Mouse (Mus musculus) right cerebral cortex, postnatal 10 days (tissue): ENCODE results near the gene Timm9.

ENCODE experiments used
- DNase-seq, 2 experiments: peaks; one replicate each; pipeline ENCODE4 v3.0.0; 2021; ENCODE audit warnings: low spot score in 2 of 2

Gene Timm9

DNA sequence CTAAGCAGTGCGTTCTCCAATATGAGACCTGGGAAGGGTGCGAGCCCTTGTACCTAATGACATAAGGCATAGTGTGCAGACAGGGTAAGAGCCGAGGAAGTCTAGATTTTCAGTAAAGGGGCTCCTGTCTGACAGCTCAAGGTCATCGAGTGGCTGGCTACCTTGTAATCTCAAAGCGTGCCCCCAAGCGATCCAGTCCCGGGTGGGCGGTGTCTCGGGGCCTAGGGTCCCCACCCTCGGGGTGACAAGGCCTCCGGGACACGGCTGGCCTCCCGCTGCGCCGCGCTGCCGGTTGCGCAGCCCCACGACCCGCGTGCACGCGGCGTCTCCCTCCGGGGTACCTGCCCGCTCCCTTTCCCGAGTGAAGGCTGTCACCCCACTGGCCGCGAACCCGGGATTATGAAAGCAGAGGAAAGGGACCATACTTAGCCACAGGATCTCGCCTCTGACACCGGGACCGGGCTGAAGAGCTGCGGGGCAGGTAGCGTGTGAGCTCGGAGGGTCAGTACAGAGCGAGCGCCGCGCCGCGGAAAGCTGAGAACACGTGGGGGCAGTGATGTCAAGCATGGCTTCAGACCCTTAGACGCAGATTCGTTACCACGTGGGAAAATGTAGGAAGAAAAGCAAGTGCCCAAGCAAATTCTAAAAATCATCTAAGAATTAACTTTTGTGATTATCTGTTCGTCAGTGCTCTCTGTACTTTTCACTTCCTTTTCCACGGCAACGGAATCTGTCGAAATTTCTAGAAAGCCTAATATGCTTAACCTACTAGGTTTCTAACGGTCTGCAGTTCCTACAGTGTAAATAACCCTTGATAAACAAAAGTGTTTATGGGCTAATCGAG is at the start of gene Timm9, which contains the start of gene 2700049A03Rik:
Timm9 (minus strand) TSS at position 555 of the 844 bp plus-strand sequence.
2700049A03Rik (plus strand) TSS at position 719 of the 844 bp plus-strand sequence.
- peak; percentile 82 to 84 for DNase-seq

DNA sequence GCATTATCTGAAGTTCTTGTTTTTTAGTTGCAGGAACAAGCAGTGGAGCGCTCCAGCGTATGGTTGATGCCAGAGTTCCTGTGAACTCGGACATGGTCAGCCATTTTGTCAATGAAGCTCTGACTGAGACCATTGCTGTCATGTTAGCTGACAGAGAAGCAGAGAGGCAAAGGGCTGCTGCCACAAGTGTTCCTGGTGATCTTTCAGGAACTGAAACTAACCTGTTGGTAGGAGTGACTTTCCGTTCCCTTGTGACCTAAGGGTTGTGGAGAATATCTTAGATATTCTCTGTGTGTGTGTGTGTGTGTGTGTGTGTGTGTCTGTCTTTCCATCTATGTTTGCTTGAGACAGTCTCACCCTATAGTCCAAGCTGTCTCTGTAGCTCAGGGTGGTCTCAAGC is 47.9 kb upstream of the Timm9 start:
- DNase-seq = no peak

DNA sequence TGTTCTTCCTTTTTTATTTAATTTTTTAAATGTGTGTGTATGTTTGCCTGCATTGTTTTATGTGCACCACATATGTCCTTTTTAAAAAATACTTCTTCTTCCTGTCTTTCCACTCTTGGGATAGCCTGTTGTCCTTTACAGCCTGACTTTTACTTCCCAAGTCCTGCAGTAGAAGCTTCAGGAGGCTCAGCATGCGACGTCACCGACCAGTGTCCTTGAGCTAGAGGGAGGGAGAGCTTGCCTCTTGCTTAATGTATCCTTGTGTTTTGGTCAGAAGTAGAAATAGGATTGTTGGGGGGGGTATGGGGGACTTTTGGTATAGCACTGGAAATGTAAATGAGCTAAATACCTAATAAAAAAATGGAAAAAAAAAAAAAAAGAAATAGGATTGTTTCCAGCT is 47.3 kb upstream of the Timm9 start:
- DNase-seq = no peak

DNA sequence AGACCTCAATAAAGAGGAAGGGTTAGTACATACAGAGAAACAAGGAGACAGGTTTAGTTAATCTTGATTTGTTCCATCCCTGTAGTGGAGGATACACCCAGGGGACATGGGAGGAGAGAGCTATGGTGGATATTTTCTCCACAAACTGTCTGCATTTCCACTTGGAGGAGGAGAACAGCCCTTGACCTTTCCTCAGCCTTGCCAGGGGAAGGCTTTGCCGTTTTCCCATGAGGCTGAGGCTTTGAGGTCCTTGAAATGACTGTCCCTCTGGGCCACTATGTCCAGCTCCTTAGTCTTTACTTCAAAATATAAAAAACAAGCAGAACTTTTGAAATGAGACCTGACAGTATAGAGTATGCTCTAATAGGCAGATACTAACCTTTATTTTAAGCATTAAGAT is 33.4 kb upstream of the Timm9 start:
- no peak for DNase-seq

DNA sequence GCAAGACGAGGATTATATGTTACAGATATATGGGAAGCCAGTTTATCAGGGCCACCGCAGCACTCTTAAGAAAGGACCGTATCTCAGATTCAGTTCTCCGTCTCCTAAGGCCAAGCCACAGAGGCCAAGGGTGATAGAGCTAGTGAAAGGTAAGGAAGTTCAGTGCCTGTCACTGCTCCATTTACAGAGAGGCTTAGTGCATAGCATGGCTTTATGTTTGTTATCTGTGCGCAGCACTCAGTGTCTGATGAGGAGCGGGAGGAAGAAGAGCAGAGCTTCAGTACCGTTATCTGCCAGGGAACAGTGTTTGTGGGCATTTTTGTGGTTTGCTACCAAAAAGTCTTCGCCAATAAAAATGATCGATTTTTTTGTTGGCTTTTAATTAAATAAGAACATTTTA is 27.9 kb upstream of the Timm9 start:
- no peak for DNase-seq

DNA sequence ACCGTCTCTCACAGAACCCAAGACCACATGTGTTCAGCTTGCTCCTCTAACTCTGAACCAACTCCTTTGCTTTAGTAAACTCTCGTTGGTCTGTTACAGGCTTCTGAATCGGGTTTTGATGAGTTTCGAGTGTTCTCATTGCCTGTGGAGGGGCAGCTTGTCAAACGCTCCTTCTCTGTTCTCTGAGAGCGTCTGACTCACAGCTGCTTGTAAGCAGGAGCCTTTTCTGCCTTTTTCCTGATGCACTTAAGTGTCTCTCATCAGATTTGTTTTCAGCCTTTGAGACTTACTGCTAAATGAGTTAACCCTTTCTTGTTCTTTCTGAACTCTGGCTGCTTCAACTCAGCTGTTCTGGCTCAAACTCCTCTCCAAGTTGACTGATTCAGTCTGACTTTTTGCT is 21.5 kb upstream of the Timm9 start:
- no peak for DNase-seq

DNA sequence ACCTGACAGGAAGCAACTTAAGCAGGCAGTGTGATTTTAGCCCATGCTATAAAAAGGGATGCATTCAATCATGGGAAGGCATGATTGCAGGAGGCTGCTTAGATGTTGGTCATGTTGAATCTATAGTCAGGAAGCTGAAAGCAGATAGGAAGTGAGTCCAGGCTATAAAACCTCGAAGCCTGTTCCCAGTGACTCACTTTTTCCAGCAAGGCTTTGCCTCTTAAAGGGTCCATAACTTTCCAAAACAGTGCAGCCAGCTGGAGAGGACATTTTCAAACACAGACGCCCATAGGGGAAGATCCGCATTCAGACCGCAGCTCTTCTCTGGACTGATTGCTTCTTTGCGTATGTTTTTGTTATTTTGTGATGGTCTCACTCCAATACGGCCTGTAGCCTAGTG is 18.5 kb upstream of the Timm9 start:
- no peak for DNase-seq

DNA sequence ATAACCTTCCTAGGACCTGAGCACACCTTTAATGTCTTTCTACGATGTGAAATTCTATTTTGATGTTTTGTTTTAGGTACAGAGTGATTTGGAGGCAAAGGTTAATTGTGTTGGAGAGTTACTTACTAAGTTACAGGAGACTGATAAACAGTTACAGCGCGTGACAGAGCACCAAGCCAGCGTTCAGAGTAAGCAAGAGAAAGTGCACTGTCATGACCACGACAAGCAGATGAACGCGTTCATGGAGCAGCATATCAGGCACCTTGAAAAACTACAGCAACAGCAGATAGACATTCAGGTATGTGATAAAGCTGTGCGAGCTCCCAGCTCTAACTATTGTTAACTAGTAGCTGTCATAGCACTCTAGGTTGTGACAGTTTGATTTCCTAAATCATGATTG is 13.7 kb upstream of the Timm9 start:
- no peak for DNase-seq

DNA sequence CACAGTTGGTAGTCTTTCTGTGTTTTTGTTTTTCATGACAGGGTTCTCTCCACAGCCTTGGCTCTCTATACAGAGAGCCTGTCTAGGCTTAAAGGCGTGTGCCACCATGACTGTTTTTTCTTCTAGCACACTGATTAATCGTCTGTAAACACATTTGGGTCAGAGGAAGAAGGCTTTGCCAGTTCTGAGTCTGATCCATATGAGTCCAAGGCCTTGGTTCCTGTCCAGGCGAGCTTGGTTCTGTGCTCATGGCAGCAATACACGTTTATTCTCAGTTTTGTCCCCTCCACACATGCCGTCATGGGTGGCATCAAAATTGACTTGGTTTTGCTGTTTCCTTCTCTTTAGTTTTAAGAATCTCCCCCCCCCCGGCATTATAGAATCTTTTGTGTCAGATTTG is 13.0 kb upstream of the Timm9 start:
- no peak for DNase-seq

DNA sequence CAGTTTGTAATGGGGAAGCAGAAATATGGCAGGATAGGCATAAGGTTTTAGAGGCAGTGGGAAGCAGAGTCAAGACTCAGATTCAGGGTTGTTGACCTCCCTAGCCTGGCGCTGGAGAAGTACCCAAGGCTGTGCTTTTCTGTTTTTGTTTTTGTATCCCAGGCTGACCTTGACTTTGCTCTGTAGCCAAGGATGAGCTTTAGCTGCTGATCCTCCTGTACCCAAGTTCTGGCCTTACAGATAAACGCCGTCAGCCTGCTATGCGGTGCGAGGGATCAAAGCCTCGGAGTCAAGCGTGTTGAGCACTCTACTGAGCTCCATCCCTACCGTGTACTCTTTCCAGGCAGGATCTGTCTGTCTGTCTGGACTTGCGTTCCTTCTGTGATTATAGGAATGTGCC is 12.3 kb upstream of the Timm9 start:
- DNase-seq = no peak

DNA sequence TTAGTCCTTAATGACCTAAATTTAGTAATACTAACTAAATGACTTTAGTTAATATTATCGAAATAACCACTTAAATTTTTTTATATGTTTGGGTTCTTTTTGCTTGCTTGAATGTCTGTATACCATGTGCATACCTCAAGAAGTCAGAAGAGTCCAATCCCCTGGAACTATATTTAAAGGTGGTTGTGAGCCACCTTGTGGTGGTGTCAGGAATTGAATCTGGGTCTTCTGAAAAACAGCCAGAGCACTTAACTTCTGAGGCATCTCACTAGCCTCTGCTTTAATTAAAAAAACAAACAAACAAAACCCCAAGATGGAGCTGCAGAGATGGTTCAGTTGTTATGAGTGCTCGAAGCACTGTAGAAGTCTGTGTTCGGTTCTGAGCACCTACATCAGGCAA is 11.2 kb upstream of the Timm9 start:
- peak in 1 of 2 experiments; percentile 53 for DNase-seq

DNA sequence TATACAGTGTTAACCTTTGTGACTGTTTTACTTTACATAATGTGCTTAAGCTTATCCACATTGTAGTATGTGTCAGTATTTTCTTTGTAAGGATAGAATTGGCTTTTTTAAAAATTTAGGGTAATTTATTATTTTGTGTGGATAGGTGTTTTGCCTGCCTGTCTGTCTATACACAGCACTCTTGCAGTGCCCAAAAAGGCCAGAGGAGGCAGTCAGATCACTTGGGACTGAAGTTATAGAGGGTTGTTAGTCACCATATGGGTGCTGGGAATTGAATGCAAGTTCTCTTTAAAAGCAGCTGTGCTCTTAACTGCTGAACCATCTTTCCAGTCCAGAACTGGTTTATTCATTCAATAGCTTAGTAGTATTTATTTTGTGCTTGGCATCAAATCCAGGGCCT is 4.7 kb upstream of the Timm9 start:
- no peak for DNase-seq

DNA sequence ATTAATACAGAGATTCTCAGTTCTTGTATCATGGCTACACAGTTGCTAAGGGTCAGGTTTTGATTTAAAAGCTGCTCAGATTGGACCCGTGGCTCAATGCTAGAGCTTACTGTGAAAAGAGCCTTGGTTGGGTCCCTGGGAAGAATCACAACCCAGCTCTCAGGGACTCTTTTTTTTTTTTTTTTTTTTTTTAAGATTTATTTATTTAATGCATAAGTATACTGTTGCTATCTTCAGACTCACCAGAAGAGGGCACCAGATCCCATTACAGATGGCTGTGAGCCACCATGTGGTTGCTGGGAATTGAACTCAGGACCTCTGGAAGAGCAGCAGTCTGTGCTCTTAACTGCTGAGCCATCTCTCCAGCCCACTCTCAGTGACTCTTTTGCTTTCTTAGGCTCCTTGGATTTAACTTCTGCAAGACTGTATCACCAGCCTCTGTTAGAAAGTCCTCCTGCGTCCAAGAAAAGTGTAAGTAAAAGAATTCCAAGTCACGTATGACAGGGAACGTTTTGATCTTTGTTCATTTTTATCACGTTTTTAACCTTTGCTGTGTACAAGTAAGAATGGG is 2.9 kb upstream of the Timm9 start:
- DNase-seq = no peak

DNA sequence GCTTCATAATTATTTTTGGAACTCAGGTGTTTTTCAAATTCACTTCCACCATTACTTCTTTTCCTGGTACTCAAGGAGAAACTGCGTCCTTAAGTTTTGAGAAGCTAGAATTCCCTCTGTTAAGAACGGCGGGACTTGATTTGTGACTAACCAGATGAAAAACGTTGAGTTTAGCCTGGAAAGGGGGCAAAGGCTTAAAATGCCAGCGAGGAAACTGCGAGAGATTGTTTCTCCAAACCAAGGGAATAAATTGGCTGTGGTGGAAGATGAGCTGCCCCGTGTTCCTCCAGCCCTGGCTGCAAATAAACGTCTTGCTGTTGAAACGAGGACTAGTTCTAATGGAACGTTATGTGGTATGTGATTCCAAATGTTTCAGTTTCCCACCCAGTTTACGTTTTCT is 1.2 kb upstream of the Timm9 start:
- DNase-seq = no peak

DNA sequence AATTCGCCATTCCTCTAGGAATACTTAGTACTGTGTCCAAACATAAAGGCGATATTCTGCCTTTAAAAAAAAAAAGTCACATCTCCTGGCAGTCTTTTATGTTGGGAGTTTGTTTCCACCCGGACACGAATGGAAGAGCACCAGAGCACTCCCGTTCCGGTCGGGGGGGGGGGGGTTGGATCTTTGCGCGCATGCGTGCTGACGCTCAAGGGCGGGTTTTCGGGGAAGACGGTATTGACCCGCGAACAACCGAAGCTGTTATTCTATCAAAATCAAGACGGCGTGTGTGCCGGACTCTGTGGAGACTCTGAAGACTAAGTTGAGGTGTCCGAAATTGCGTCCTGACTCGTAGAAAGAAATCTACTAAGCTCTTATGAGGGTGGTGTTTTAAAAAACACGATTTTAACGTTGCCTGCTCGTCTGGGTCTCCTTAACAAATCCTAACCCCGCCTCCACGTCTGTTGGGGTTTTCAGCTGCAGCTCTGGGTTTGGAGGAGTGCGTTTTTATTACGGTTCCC is 549 bp upstream of the Timm9 start:
- peak; percentile 85 to 88 for DNase-seq

DNA sequence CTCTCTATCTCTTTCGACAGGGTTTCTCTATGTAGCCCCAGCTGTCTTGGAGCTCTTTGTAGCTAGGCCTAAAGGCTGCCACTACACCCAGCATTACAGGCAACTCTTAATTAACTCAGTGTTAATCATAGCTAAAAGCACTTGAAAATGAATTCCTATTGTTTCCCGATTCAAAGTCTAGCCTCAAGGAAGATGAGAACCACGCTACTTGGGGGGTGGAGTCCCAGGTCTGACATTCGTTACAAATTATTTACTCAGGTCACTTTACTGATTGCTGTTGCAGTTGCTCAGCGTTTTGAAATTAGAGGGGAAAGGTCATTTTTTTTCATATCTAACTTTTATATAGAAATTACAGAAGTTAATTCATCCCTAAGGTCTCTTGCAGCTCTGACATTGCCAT is 903 bp downstream of the Timm9 start:
- no peak for DNase-seq

DNA sequence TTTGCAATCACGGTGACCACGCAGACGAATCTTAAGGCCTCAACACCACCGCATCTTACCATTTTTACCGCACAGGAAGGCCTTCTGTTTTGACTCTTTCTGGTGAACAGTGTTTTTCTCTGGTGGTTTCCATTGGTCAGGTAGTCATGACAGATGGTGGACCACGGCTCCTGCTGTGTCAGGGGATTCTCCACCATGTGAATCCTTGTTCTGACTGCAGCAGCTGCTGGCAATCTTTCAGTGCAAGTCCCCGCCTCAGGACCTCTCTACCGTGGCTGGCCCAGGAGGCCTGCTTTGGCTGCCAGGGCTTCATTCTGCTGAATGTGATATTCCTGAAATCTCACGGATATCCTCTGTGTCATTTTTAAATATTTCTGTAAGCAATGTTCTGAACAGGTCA is 13.2 kb downstream of the Timm9 start:
- no peak for DNase-seq

DNA sequence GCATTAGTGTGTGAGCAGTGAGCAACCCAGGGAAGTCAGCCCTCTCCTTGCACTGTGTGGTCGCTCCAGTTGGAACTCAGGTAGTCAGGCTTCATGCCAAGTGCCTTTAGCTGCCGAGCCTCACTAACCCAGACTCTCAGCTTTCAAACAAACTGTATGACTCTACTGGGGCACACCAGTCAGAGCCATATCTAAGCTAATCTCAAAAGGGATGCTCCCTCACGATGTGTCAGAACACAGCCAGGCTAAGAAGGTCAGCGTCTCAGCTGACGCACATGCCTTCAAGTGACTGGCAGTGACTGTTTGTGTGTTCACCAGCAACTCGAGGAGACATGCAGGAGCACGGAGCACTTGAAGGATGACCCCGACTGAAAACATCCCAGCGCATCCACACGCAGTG is 13.8 kb downstream of the Timm9 start:
- no peak for DNase-seq

DNA sequence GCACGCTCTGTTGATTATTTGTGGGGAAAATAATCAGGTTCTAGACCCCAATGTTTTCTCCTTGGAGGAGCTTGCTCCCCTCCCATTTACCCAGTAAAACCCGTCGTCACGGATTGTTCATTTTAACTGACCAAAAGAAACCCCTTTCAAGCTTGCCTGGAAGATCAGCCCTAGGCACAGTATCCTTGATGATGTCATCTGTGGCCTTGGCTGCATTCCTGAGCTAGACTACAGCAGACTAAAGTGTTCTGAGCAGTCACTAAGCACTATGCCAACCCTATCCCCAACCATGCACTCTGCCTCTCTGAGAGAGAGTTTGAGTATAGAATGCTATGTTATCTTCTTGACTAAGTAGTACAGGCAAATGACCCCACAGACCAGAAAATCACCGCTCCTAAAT is 20.1 kb downstream of the Timm9 start:
- DNase-seq = no peak

DNA sequence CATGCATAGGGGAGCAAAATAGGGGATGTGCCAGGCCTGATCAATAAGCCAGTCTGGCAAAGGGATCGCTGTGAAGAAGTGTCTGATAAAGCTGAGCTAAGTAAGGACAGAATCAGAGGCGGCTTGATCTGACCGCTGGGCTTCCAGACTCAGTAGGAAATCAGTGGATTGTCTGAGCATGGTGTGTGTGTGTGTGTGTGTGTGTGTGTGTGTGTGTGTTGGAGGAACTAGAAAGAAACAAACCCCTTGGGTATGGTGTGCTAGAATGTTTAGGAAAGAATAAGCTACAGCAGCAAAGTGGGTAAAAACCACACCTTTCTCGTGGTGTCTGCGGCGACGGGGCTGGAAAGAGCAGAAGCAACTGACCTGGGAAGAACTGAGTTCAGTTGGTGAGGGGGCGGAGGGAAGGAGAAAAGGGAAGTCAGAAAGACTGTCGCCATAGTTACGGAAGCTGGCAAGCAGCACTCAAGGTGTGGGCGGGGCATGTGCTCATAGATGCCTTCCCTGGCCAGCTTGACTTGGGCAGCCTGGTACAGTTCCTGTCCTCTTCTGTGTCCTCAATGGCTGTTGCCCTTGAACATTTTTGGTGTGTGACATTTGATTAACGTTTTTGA is 22.7 kb downstream of the Timm9 start:
- peak; percentile 77 to 85 for DNase-seq

DNA sequence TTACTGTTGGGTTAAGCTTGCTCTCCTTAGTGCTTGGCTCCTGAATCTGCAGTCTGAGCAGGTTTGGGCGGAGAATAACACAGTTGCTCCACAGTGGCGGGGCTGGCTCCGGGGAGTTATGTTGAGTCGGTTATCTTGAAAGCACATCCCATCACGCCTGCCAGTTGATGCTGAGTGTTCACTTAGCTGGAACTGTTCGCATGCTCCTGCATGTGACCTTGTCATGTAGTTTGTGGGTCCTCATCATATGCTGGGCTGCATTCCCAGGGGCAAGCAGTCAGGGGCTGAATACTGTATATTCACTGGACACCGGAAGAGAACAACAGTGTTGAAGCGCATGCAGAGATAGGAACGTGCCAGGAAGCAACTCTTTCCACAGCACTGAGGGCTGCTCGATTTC is 23.4 kb downstream of the Timm9 start:
- DNase-seq = peak in 1 of 2 experiments; percentile 23

DNA sequence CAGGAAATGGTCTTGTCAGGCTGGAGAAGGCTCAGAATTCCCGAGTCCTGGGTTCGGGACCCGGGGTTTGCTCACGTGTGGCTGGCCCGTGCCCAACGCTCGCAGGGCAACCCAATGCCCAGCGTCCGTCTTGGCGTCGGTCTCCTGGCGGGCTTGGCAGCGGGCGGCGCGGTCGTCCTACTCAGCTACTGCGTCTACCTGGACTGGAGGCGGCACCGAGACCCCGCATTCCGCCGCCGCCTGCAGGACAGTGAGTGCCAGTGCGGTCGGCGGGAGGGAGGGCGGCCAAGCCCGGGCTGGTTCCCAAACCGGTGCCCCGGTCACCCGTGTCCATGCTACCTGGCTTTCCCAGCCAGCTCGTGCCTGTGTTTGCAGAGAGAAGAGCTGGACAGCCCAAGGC is 25.2 kb downstream of the Timm9 start, which contains the start of gene Tomm20l:
Tomm20l (plus strand) TSS at position 98 of the 400 bp plus-strand sequence.
- DNase-seq = peak; percentile 24 to 35
